Mouse (Mus musculus): ENCODE data around the gene Zfp92. TPM values are rescaled to one million over a fixed set of nuclear protein-coding genes. Genes with fewer than 3 reads are reported as not detected.

Gene Zfp92
- polyA plus RNA-seq, 1 experiment from 2014 or later: not detected

Other genes with a start within 250 kb of the Zfp92 start
- gene Spin2d, start 234.1 kb upstream of the Zfp92 start, polyA plus RNA-seq (2015; fragmentation: Nextera tagmentation; extraction: Ambion mirVana): not detected in 2 replicates
- gene Xlr3b, start 218.9 kb upstream of the Zfp92 start, polyA plus RNA-seq (2015; fragmentation: Nextera tagmentation; extraction: Ambion mirVana): 6.3 and 6.5 TPM in 2 replicates
- gene Xlr4b, start 196.8 kb upstream of the Zfp92 start, polyA plus RNA-seq (2015; fragmentation: Nextera tagmentation; extraction: Ambion mirVana): 2.4 and 4.1 TPM in 2 replicates
- gene F8a, start 182.8 kb upstream of the Zfp92 start, polyA plus RNA-seq (2015; fragmentation: Nextera tagmentation; extraction: Ambion mirVana): 11.8 and 11.9 TPM in 2 replicates
- gene Xlr4c, start 168.0 kb upstream of the Zfp92 start, polyA plus RNA-seq (2015; fragmentation: Nextera tagmentation; extraction: Ambion mirVana): 0.39 and 1.8 TPM in 2 replicates
- gene Xlr3c, start 145.7 kb upstream of the Zfp92 start, polyA plus RNA-seq (2015; fragmentation: Nextera tagmentation; extraction: Ambion mirVana): not detected in 2 replicates
- not detected in 2 replicates for gene Xlr5a, start 118.1 kb upstream of the Zfp92 start, polyA plus RNA-seq (2015; fragmentation: Nextera tagmentation; extraction: Ambion mirVana)
- gene Xlr5c, start 118.1 kb upstream of the Zfp92 start, polyA plus RNA-seq (2015; fragmentation: Nextera tagmentation; extraction: Ambion mirVana): not detected in 2 replicates
- gene Gm45015, start 74.3 kb upstream of the Zfp92 start, polyA plus RNA-seq (2015; fragmentation: Nextera tagmentation; extraction: Ambion mirVana): not detected in 2 replicates
- gene Zfp275, start 68.5 kb upstream of the Zfp92 start, polyA plus RNA-seq (2015; fragmentation: Nextera tagmentation; extraction: Ambion mirVana): 8.4 and 10.0 TPM in 2 replicates
- gene Gm18336, start 12.4 kb upstream of the Zfp92 start, polyA plus RNA-seq (2015; fragmentation: Nextera tagmentation; extraction: Ambion mirVana): not detected in 2 replicates
- gene Trex2, start 24.2 kb downstream of the Zfp92 start, polyA plus RNA-seq (2015; fragmentation: Nextera tagmentation; extraction: Ambion mirVana): not detected in 2 replicates
- 40.2 and 42.3 TPM in 2 replicates for gene Haus7, start 47.9 kb downstream of the Zfp92 start, polyA plus RNA-seq (2015; fragmentation: Nextera tagmentation; extraction: Ambion mirVana)
- gene Bgn, start 72.5 kb downstream of the Zfp92 start, polyA plus RNA-seq (2015; fragmentation: Nextera tagmentation; extraction: Ambion mirVana): 98.9 and 99.9 TPM in 2 replicates
- gene Atp2b3, start 92.0 kb downstream of the Zfp92 start, polyA plus RNA-seq (2015; fragmentation: Nextera tagmentation; extraction: Ambion mirVana): 0.14 and 0.22 TPM in 2 replicates
- gene Dusp9, start 228.3 kb downstream of the Zfp92 start, polyA plus RNA-seq (2015; fragmentation: Nextera tagmentation; extraction: Ambion mirVana): 1.1 and 1.7 TPM in 2 replicates
- 9.1 and 11.1 TPM in 2 replicates for gene Pnck, start 249.0 kb downstream of the Zfp92 start, polyA plus RNA-seq (2015; fragmentation: Nextera tagmentation; extraction: Ambion mirVana)